Mouse (Mus musculus) liver, embryonic 12.5 days (tissue): Measurements from ENCODE around the gene Rbm33. TPM values are rescaled to one million over a fixed set of nuclear protein-coding genes. Genes with fewer than 3 reads are reported as not detected.

Experiments used
- ATAC-seq: fragments of 200-750 bp; cut with Nextera tagmentation; 2 replicates; pipeline ENCODE4 v1.8.0; 2017; ENCODE audit warnings: moderate number of reproducible peaks, mild to moderate bottlenecking, moderate library complexity
- H3K27ac ChIP-seq: fragments of 300-500 bp; sonication (generic); 2 replicates; pipeline ENCODE4 v1.5.1; 2016; ENCODE audit warnings: mild to moderate bottlenecking
- H3K27me3 ChIP-seq: fragments of 300-500 bp; sonication (generic); replicated peaks from 2 replicates; pipeline ENCODE4 v1.6.1; 2016; ENCODE audit warnings: mild to moderate bottlenecking, moderate library complexity
- H3K36me3 ChIP-seq: fragments of 300-500 bp; sonication (generic); 2 replicates; pipeline ENCODE4 v1.6.1; 2016; ENCODE audit warnings: mild to moderate bottlenecking, moderate library complexity
- H3K4me1 ChIP-seq: fragments of 300-500 bp; sonication (generic); 2 replicates; pipeline ENCODE4 v1.6.1; 2016
- H3K4me2 ChIP-seq: fragments of 300-500 bp; sonication (generic); 2 replicates; pipeline ENCODE4 v1.6.1; 2016; ENCODE audit warnings: mild to moderate bottlenecking, moderate library complexity
- H3K4me3 ChIP-seq: fragments of 300-500 bp; sonication (generic); 2 replicates; pipeline ENCODE4 v1.5.1; 2016; ENCODE audit warnings: mild to moderate bottlenecking, moderate library complexity
- H3K9ac ChIP-seq: fragments of 300-500 bp; sonication (generic); 2 replicates; pipeline ENCODE4 v1.6.1; 2016; ENCODE audit warnings: mild to moderate bottlenecking, moderate library complexity
- H3K9me3 ChIP-seq: fragments of 300-500 bp; sonication (generic); replicated peaks from 2 replicates; pipeline ENCODE4 v1.6.1; 2016; ENCODE audit warnings: mild to moderate bottlenecking, moderate library complexity
- WGBS: fragments of 180-500 bp; shearing (Covaris S2); methylation state at CpG from one replicate; pipeline ENCODE4 v1.1.7; 2016; ENCODE audit not compliant: insufficient replicate concordance; 5-methylcytosine and 5-hydroxymethylcytosine counted together
- polyA plus RNA-seq: library from polyadenylated mRNA; unstranded; fragments of >200 nt; fragmentation: Nextera tagmentation; extraction: Ambion mirVana; gene quantifications from 2 replicates; pipeline ENCODE4 v1.2.1, GENCODE M21; 2016

Gene Rbm33
- polyA plus RNA-seq, result 10.7 and 11.7 TPM in 2 replicates

DNA sequence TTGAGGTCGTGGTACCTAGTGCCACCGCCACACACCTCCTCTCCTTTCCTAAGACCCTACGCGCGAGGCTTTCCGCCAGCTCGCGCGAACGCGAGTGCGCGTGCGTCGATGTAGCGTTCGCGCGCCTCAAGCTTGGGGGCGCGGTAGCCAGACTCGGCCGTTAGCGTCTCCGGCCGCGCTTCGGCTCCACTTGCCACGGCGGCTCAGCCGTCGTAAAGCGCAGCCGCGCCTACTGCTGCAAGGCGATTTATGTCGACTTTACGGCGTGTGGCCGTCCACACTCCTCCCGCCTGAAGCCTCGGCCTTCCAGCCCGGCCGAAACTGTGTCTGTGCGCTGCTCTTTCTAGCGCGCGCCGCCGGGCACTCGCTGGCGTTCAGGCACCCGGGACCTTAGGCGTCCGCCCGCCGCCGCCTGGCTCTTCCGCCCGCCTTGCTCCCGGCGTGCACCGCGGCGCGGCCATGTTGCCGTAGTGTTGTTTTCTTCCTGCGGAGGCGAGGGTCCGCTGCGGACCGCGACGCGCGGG, at the start of gene Rbm33:
TSS of gene Rbm33 (plus strand) at position 400 of the 524 bp plus-strand sequence.
- H3K27ac ChIP-seq, result peak within 1 kb of the TSS; percentile 99
- H3K36me3 ChIP-seq, result peaks cover 15% of the 10 kb centered on the region; the same call in 1 of the 2 replicates
- H3K9me3 ChIP-seq, result no peaks in the 10 kb centered on the region
- peak within 1 kb of the TSS; percentile 100 for H3K4me3 ChIP-seq
- H3K4me2 ChIP-seq, result peak within 1 kb of the TSS; percentile 79
- ATAC-seq, result peak; percentile 90
- no peaks in the 10 kb centered on the region for H3K27me3 ChIP-seq
- peaks cover 40% of the 10 kb centered on the region for H3K4me1 ChIP-seq
- peak within 1 kb of the TSS; percentile 100 for H3K9ac ChIP-seq
- WGBS, result under 1% methylated on average over 76 of the region's 76 CpGs

DNA sequence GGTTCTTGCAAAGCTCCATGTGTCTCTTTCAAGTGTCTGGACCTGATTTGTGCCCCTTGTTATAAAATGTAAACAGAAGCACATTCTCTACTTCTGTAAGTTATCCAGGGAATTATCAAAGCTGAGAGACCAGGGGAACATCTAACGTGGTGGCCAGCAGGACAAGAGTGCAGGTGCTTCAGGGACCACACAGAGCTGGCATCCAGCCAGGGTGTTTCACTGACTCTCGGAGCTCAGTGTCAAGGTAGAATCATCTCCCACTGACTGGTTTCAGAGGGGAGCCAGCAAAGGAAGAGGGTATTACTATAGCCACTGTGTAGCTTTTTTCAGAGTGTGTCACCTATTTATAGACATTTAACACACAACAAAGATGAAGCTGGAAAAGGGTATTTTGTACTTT, 49.3 kb upstream of the Rbm33 start:
- no peak overlapping the region for H3K27ac ChIP-seq
- no peaks in the 10 kb centered on the region for H3K9me3 ChIP-seq
- no peak overlapping the region for H3K9ac ChIP-seq
- no peak for ATAC-seq
- H3K4me2 ChIP-seq, result no peak overlapping the region
- 0 out of 2 replicates have a peak, but pooled peaks cover 3% of the 10 kb centered on the region for H3K27me3 ChIP-seq
- peaks cover 23% of the 10 kb centered on the region for H3K4me1 ChIP-seq
- 61% methylated on average over 2 of the region's 2 CpGs for WGBS
- H3K4me3 ChIP-seq, result no peak overlapping the region
- no peaks in the 10 kb centered on the region for H3K36me3 ChIP-seq

DNA sequence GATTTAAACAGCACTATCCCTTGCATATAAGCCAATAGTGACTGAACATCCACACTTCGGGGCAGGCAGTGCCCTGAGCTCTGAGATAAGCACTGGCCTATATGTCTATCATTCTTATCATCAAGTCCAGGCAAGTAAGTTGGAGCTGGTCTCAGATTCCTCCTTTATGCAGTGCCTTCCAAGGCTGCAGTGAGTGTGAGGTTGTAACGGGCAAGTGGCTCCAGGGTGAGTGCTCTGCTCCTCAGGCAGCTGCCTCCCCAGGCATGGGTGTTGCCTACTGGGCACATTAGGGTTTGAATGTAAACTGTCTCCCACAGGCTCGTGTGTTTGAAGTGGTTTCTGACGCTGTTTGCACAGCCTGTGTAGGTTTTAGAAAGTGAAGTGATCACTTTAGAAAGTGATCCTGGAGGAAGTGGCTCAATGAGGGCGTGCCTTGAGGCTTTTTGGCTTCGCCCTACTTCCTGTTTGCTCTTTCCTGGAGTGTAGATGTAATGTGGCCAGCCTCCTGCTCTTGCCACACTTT, 47.4 kb upstream of the Rbm33 start:
- Histone ChIP-seq H3K27me3 (no peaks in the 10 kb centered on the region), H3K9me3 (no peaks in the 10 kb centered on the region), H3K4me2 (peak overlapping the region; percentile 48), H3K4me1 (peaks cover 23% of the 10 kb centered on the region), H3K36me3 (no peaks in the 10 kb centered on the region), H3K4me3 (no peak overlapping the region), H3K27ac (no peak overlapping the region), H3K9ac (no peak overlapping the region)
- WGBS, result 9% methylated on average over 6 of the region's 6 CpGs
- ATAC-seq, result peak; percentile 94

DNA sequence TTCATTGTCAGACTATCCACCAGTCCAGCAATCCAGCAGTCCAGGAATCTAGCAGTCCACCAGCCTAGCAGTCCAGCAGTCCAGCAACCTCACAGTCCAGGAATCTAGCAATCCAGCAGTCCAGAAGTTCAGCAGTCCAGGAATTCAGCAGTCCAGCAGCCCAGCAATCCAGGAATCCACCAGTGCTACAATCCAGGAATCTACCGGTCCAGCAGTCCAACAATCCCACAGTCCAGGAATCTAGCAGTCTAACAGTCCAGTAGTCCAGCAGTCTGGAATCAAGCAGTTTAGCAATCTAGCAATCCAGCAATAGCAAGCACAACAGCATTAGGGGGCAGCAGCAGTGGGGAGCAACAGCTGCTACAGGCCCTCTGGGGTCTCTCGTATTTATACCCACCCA, 44.1 kb upstream of the Rbm33 start:
- no peaks in the 10 kb centered on the region for H3K9me3 ChIP-seq
- no peak overlapping the region for H3K27ac ChIP-seq
- no peak overlapping the region for H3K4me3 ChIP-seq
- WGBS, result 65% methylated on average over 2 of the region's 2 CpGs
- no peak overlapping the region for H3K9ac ChIP-seq
- H3K27me3 ChIP-seq, result peaks cover 6% of the 10 kb centered on the region; the same call in 1 of the 2 replicates
- H3K36me3 ChIP-seq, result no peaks in the 10 kb centered on the region
- no peak overlapping the region for H3K4me2 ChIP-seq
- no peak for ATAC-seq
- peaks cover 23% of the 10 kb centered on the region for H3K4me1 ChIP-seq

DNA sequence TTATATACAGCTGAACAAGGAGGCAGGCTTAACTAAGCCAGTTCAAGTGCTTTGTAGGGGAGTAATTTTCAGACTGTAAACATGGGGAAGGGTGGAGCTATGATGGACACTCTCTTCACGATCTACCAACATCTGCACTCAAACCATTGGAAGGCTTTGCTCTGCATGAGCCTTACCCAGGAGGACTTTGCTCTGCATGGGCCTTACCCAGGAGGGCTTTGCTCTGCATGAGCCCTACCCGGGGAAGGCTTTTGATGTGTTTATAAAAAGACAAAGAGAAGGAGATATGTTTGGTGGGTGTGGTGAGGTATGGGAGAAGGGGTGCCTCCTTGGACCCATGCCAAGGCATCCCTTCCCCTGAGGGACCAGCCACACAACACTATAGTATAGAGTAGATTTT, 39.6 kb upstream of the Rbm33 start:
- no peak overlapping the region for H3K4me3 ChIP-seq
- ATAC-seq, result no peak
- no peak overlapping the region for H3K27ac ChIP-seq
- no peaks in the 10 kb centered on the region for H3K9me3 ChIP-seq
- 62% methylated on average over 2 of the region's 2 CpGs for WGBS
- no peak overlapping the region for H3K9ac ChIP-seq
- H3K27me3 ChIP-seq, result peaks cover 6% of the 10 kb centered on the region; the same call in 1 of the 2 replicates
- no peak overlapping the region for H3K4me2 ChIP-seq
- no peaks in the 10 kb centered on the region for H3K4me1 ChIP-seq
- no peaks in the 10 kb centered on the region for H3K36me3 ChIP-seq

DNA sequence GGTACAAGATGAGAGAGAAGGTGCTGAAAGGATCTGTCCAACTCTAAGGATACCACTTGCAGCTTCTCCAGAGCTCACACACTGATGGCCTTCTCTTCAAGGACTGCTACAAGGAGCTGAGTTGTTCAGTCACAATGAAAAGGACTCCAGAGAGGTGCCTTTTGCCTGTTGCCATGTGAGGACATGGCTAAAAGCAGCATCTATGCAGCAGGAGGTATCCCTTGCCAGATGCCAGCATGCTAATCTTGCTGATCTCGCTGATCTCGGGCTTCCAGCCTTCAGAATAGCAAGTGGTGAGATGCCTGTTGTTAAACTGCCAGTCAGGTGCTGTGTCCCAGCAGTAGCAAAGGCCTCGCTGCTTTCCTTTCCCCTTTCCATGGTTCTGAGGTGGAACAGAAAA, 27.8 kb upstream of the Rbm33 start:
- 0 out of 2 replicates have a peak, but pooled peaks cover 4% of the 10 kb centered on the region for H3K27me3 ChIP-seq
- ATAC-seq, result no peak
- no peaks in the 10 kb centered on the region for H3K4me1 ChIP-seq
- H3K9me3 ChIP-seq, result no peaks in the 10 kb centered on the region
- WGBS, result 44% methylated on average over 3 of the region's 3 CpGs
- no peaks in the 10 kb centered on the region for H3K36me3 ChIP-seq
- no peak overlapping the region for H3K9ac ChIP-seq
- H3K4me3 ChIP-seq, result no peak overlapping the region
- no peak overlapping the region for H3K4me2 ChIP-seq
- H3K27ac ChIP-seq, result no peak overlapping the region

DNA sequence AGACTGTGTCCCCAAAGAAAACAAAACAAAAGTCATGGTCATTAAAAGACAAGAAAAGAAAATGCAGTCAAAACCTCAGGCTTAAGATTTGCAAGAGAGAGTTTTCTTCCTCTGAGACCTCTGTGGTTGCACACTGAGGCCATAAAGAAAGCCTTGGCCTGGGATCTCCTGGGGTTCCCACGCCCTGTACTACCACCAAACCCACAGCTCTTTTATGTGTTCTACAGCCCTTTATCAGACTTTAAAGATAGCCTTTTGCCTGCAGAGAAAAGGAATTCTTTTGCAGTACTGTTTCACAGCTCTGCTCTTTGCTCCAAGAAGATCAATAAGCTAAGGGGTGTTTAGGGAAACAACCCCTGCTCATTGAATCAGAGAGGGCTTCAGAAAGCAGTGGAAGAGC, 26.3 kb upstream of the Rbm33 start:
- Histone ChIP-seq H3K4me2 (no peak overlapping the region), H3K27ac (no peak overlapping the region), H3K27me3 (0 out of 2 replicates have a peak, but pooled peaks cover 4% of the 10 kb centered on the region), H3K4me3 (no peak overlapping the region), H3K9me3 (no peaks in the 10 kb centered on the region), H3K36me3 (no peaks in the 10 kb centered on the region), H3K4me1 (no peaks in the 10 kb centered on the region), H3K9ac (no peak overlapping the region)
- no peak for ATAC-seq
- WGBS, result 35% methylated on average over 1 of the region's 1 CpGs

DNA sequence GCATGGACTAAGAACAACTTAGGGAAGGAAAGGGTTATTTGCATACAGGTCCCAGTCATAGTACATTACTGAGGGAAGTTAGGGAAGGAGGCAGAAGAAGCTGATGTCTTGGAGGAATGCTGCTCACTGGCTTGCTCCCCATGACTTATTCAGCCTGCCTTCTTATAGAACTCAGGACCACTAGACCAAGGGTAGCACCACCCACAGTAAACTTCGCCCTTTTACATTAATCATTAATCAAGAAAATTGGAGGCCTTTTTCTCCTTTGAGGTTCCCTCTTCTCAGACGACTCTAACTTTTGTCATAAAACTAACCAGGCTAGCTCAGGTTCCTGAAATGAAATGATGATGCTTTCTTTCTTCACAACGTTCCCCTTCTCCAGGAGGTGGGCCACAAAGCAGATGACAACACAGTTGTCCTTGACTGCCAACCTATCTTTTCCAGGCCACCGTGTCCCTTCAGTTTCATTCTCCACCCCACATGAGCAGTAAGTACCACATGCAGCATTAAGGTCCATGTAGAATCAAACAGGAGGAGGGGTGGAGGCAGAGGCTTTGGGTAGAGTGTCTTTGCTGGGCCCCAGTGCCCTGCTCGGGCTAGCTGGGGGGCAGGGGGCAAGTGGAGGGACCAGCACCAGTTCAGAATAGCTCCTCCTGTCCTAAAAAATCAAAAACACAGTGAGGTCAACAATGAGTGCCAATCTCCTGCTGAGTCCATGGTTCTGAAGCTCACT, 25.6 kb upstream of the Rbm33 start:
- no peak overlapping the region for H3K4me2 ChIP-seq
- ATAC-seq, result no peak
- WGBS, result 58% methylated on average over 5 of the region's 5 CpGs

DNA sequence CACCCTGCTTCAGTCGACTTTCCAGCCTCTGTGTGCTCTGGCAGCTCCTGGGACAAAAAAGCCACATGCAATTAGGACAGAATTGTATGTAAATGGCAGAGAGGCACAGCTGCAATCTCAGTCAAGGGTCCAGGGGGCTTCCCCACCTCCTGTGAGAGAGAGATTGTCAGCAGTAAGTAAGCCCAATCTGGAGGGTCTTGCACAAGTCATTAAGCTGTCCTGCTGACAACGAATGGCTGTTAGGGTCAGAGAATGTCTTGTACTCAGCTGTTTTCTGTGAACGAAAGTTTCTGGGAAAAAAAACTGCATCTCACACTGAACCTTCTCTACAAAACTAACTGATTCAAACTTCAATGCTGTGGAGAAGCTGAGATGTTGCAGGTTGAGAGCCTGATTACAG, 24.6 kb upstream of the Rbm33 start:
- Histone ChIP-seq H3K4me3 (no peak overlapping the region), H3K36me3 (no peaks in the 10 kb centered on the region), H3K27me3 (0 out of 2 replicates have a peak, but pooled peaks cover 4% of the 10 kb centered on the region), H3K27ac (no peak overlapping the region), H3K4me1 (no peaks in the 10 kb centered on the region), H3K9ac (no peak overlapping the region), H3K9me3 (no peaks in the 10 kb centered on the region), H3K4me2 (no peak overlapping the region)
- ATAC-seq, result no peak
- 47% methylated on average over 3 of the region's 3 CpGs for WGBS

More for the DNA sequence above, 25.6 kb upstream of the Rbm33 start:
- Histone ChIP-seq H3K4me3 (no peak overlapping the region), H3K27ac (no peak overlapping the region), H3K4me1 (no peaks in the 10 kb centered on the region), H3K9ac (no peak overlapping the region), H3K9me3 (no peaks in the 10 kb centered on the region), H3K36me3 (no peaks in the 10 kb centered on the region), H3K27me3 (0 out of 2 replicates have a peak, but pooled peaks cover 4% of the 10 kb centered on the region)

DNA sequence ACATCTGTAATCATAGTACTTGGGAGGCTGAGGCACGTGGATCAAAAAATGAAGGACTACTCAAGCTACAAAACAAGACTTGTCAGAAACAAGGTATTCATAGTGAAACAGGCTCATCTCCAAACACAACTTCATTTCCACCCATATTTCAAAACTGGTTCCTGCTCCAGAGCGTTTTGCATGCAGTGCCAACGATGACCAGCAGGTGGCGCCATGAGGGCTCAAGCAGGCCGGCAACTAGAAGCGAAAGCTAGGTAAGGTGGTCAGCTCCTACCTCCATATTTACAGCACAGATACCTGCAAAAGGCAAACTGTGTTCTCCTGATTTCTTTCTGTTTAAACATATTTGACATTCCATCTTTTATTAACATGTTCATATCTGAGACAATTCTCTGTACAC, 22.9 kb upstream of the Rbm33 start:
- Histone ChIP-seq H3K9me3 (no peaks in the 10 kb centered on the region), H3K27me3 (0 out of 2 replicates have a peak, but pooled peaks cover 4% of the 10 kb centered on the region), H3K4me3 (no peak overlapping the region), H3K36me3 (no peaks in the 10 kb centered on the region), H3K4me2 (no peak overlapping the region), H3K4me1 (no peaks in the 10 kb centered on the region), H3K27ac (no peak overlapping the region), H3K9ac (no peak overlapping the region)
- 5% methylated on average over 6 of the region's 6 CpGs for WGBS
- no peak for ATAC-seq

DNA sequence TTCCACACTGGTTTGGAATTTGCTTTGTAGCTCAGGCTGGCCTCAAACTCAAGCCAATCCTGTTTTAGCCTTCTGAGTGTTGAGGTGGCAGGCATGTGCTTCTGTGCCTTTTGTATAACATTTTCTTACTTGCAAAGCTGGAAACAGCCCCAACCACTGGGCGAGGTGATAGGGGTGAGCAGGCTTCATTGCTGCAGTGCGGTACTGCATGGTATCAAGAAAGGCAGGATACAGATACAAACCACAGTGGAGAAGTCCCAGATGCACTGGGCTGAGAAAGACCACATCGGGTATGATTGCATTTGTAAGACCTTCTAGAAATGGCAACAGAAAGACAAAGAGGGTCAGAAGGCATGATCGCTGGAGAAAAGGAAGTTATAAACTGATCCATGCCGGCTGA, 18.8 kb upstream of the Rbm33 start:
- Histone ChIP-seq H3K27me3 (0 out of 2 replicates have a peak, but pooled peaks cover 5% of the 10 kb centered on the region), H3K4me2 (no peak overlapping the region), H3K4me1 (no peaks in the 10 kb centered on the region), H3K36me3 (no peaks in the 10 kb centered on the region), H3K9me3 (no peaks in the 10 kb centered on the region), H3K9ac (no peak overlapping the region), H3K4me3 (no peak overlapping the region), H3K27ac (no peak overlapping the region)
- ATAC-seq, result peak; percentile 46; the same call in 1 of the 2 replicates
- 22% methylated on average over 5 of the region's 5 CpGs for WGBS

DNA sequence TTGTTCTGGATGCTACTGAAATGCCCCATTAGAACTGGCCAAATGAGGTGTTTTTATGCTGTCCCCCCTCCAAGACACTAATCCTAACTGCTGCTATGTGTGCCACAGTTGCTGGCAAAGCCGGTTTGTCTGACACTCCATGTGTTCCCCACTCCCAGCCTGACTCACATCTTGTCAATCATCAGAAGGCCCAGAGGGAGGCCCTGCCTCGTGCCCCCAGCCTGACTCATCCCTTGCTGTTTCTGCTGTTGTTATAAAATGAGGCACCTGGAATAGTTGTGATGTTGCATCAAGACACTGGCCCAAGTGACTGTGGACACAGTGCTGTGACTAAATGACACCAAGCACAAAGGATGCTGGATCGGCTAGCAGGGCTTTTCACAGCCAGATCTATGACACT, 18.2 kb upstream of the Rbm33 start:
- no peak overlapping the region for H3K4me3 ChIP-seq
- H3K27ac ChIP-seq, result no peak overlapping the region
- H3K9me3 ChIP-seq, result no peaks in the 10 kb centered on the region
- no peak overlapping the region for H3K4me2 ChIP-seq
- H3K4me1 ChIP-seq, result no peaks in the 10 kb centered on the region
- ATAC-seq, result no peak
- 0 out of 2 replicates have a peak, but pooled peaks cover 5% of the 10 kb centered on the region for H3K27me3 ChIP-seq
- WGBS, result 38% methylated on average over 3 of the region's 3 CpGs
- no peaks in the 10 kb centered on the region for H3K36me3 ChIP-seq
- no peak overlapping the region for H3K9ac ChIP-seq
